8 mouse cellular contexts compared by ENCODE assay signal in genomic region chr4:62736421-62736820, GRCm38 (mm10).
DNase-seq lines count a peak whose midpoint lies in the region; ATAC-seq and TF ChIP-seq lines count a peak whose summit lies in the region.

No protein-coding gene starts in this region.

- no peaks in the 10 kb centered on the region for H3K27me3 ChIP-seq in kidney, adult 2 months (replicated peaks; ENCODE audit: control insufficient read depth, insufficient read depth, low read length)
- H3K27me3 ChIP-seq in limb, embryonic 13.5 days = no peaks in the 10 kb centered on the region

- 0 out of 2 replicates have a peak overlapping the region, but pooled peaks have one; percentile 13 for H3K27ac ChIP-seq in kidney, adult 2 months (ENCODE audit: insufficient read depth, low read depth, low read length)
- peak overlapping the region; percentile 6; the same call in 1 of the 2 replicates for H3K27ac ChIP-seq in limb, embryonic 13.5 days

- WGBS in kidney, adult 2 months = 42% methylated on average over 7 of the region's 7 CpGs
- 55% methylated on average over 7 of the region's 7 CpGs for WGBS in limb, embryonic 13.5 days

- H3K9me3 ChIP-seq in limb, embryonic 13.5 days = no peaks in the 10 kb centered on the region

- peak overlapping the region; percentile 19; the same call in 1 of the 2 replicates for H3K9ac ChIP-seq in limb, embryonic 13.5 days

- TF ChIP-seq CTCF in kidney, adult 2 months (conservative IDR thresholded peaks at IDR 0.05; ENCODE audit: insufficient read depth, insufficient read length, low read depth, low read length) = no peak

- DNase-seq in kidney, adult 2 months = peak; percentile 57
- DNase-seq in kidney, adult 8-10 months = no peak
- DNase-seq in brain, adult 2 months (ENCODE audit: low read depth, low spot score) = peak; percentile 60
- peak; percentile 70 to 72 for DNase-seq in heart, adult 9 months (ENCODE audit: low spot score in 2 of 2)
- no peak for DNase-seq in embryo, embryonic 10 days (ENCODE audit: low spot score)
- DNase-seq in testis, postnatal 14 days (ENCODE audit: low spot score) = no peak

- H3K4me3 ChIP-seq in kidney, adult 2 months (ENCODE audit: insufficient read depth, low read depth, low read length) = no peak overlapping the region
- H3K4me3 ChIP-seq in limb, embryonic 13.5 days = no peak overlapping the region

- H3K36me3 ChIP-seq in kidney, adult 2 months (ENCODE audit: control insufficient read depth, insufficient read depth, low read length) = no peaks in the 10 kb centered on the region
- H3K36me3 ChIP-seq in limb, embryonic 13.5 days = no peaks in the 10 kb centered on the region

- no peak for ATAC-seq in limb, embryonic 13.5 days (ENCODE audit: low FRiP score, low read depth)
- no peak for ATAC-seq in frontal cortex, adult (ENCODE audit: low TSS enrichment)

- no peak overlapping the region for H3K4me2 ChIP-seq in limb, embryonic 13.5 days (replicated peaks)

- peaks cover 10% of the 10 kb centered on the region; the same call in 1 of the 2 replicates for H3K4me1 ChIP-seq in kidney, adult 2 months (ENCODE audit: control insufficient read depth, insufficient read depth, low read length)
- H3K4me1 ChIP-seq in limb, embryonic 13.5 days = peaks cover 80% of the 10 kb centered on the region

- TF ChIP-seq POLR2A in kidney, adult 2 months (IDR thresholded peaks at IDR 0.05; ENCODE audit: low read depth, low read length) = no peak

Comparison
In these comparisons a context has a peak if more than half of its experiments do, and no peak if none do; other contexts are left out.
1. DNase-seq: peak in kidney, adult 2 months (single experiment), brain, adult 2 months (single experiment) and heart, adult 9 months (2 of 2); none in kidney, adult 8-10 months (0 of 2), embryo, embryonic 10 days (single experiment) and testis, postnatal 14 days (single experiment).